Mouse (Mus musculus) bone marrow macrophage, adult 2 months (primary cell): ENCODE data around the gene Olfr695.
"Not testable (repeated sequence)": the region's sequence is repeated elsewhere in the genome, so short reads cannot be mapped to it uniquely, and the experiment has no call there.

Experiments used
- CTCF ChIP-seq: IDR thresholded peaks from 2 replicates; pipeline ENCODE4 v1.5.1; 2012; ENCODE audit warnings: low read depth, mild to moderate bottlenecking, low read length, moderate library complexity
- POLR2A ChIP-seq: IDR thresholded peaks from 2 replicates; pipeline ENCODE4 v1.6.1; 2012; ENCODE audit warnings: mild to moderate bottlenecking, low read depth, low read length, borderline replicate concordance

DNA sequence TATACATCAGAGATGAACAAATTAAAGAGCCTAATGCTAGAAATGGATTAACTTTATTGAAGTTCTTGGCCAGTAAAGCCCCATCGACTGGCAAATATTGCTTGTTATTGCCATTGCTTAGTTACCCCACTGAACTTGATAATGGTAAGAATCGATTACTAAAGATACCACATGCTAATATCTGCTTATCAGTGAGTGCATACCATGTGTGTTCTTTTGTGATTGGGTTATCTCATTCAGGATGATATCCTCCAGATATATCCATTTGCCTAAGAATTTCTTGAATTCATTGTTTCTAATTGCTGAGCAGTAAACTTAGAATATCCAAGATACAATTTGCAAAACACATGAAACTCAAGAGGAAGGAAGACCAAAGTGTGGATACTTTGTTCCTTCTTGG, 9.5 kb upstream of the Olfr695 start:
- not testable (repeated sequence) for TF ChIP-seq CTCF, POLR2A
